Mouse (Mus musculus) megakaryocyte, embryonic 14.5 days (primary cell): ENCODE data around the gene Rab5c.

Source experiments
- FLI1 ChIP-seq: IDR thresholded peaks from 2 replicates; pipeline ENCODE4 v1.6.1; 2012; ENCODE audit warnings: low read length, inconsistent platforms, mixed read lengths
- GATA1 ChIP-seq: IDR thresholded peaks from 3 replicates; pipeline ENCODE4 v1.6.1; 2012; ENCODE audit warnings: mixed read lengths, low read length, inconsistent platforms, borderline replicate concordance

DNA sequence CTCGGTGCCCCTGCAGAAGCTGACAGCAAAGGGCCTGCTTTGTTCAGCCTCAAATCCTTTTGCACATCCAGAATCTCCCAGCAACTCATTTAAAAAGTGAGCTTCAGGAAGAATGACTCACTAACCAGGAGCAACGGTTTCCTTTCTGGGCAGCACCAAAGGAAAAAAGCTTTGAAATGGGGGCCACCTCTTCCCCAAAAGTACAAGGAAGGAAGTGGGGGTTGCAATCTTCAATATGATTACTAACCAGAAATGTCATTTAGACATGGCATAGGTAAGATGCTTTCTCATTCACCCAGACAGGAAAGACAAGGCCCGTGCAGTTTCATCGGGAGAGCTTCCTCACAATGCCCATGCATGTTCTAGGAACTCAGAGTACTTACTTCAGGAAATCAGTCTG, 16.8 kb downstream of the Rab5c start:
- TF ChIP-seq GATA1 = no peak
- TF ChIP-seq FLI1 = no peak
